Mouse (Mus musculus): Measurements from ENCODE around the gene Mob1b. TPM values are rescaled to one million over a fixed set of nuclear protein-coding genes. Genes with fewer than 3 reads are reported as not detected.

Gene Mob1b
- total and polyA plus RNA-seq, 3 experiments: 7.0 to 11.9 (median 10.5) TPM

- dilution Hi-C loops (cut with MboI; ENCODE audit: extremely low pct_ligation_motif_present, extremely low pct_unique_long_range_greater_than_20kb, low sequenced_read_pairs): no loop called here
- in situ Hi-C loops (cut with MboI; ENCODE audit: low pct_ligation_motif_present, low pct_unique_long_range_greater_than_20kb, low sequenced_read_pairs): no loop called here
Observed at GRCm38 (mm10) chr5:88684226-88684625, 36.4 kb upstream of the Mob1b start.

GRCm38 (mm10) chr5:88685306-88685705, 35.3 kb upstream of the Mob1b start:
- Histone ChIP-seq H3K4me1 (ENCODE audit: control insufficient read depth in 1 of 2, insufficient read depth in 2 of 2) (peaks cover 0 to 3% of the 10 kb centered on the region in 2 experiments; a peak in 1 of 4 replicates), H3K9ac (ENCODE audit: insufficient read depth, low read depth) (no peak overlapping the region), H3K27ac (ENCODE audit: insufficient read depth, low read depth) (no peak overlapping the region), H3K27me3 (replicated peaks) (no peaks in the 10 kb centered on the region), H3K4me3 (replicated peaks in 1 of 3; ENCODE audit: low read depth in 2 of 3, low read length in 2 of 3, poor library complexity in 1 of 3) (no peak overlapping the region), H3K79me2 (replicated peaks; ENCODE audit: control insufficient read depth, extremely low read depth, insufficient read depth, poor library complexity, severe bottlenecking) (no peaks in the 10 kb centered on the region), H3K36me3 (replicated peaks in 1 of 2; ENCODE audit: control insufficient read depth in 1 of 2, insufficient read depth in 1 of 2, low read length in 1 of 2) (no peaks in the 10 kb centered on the region), H3K9me3 (replicated peaks; ENCODE audit: low read length) (no peaks in the 10 kb centered on the region), H3K4me2 (ENCODE audit: insufficient read depth, low read depth, poor library complexity, severe bottlenecking) (no peak overlapping the region)
- in situ Hi-C loops (cut with MboI; ENCODE audit: low pct_ligation_motif_present, low pct_unique_long_range_greater_than_20kb, low sequenced_read_pairs) (no loop called here), dilution Hi-C loops (cut with MboI; ENCODE audit: extremely low pct_ligation_motif_present, extremely low pct_unique_long_range_greater_than_20kb, low sequenced_read_pairs) (no loop called here)
- no peak for DNase-seq (ENCODE audit: extremely low read depth)
- TF ChIP-seq RCOR1 (conservative IDR thresholded peaks at IDR 0.05; ENCODE audit: low read depth, low read length): no peak
- no peak for TF ChIP-seq KAT2A (IDR thresholded peaks at IDR 0.05; ENCODE audit: insufficient replicate concordance, low read length)
- no peak for TF ChIP-seq NELFE (IDR thresholded peaks at IDR 0.05; ENCODE audit: low read depth, low read length)
- no peak for TF ChIP-seq JUN (IDR thresholded peaks at IDR 0.05; ENCODE audit: insufficient read depth, low read depth, low read length)
- TF ChIP-seq TCF12 (IDR thresholded peaks at IDR 0.05; ENCODE audit: low read depth, low read length): no peak
- TF ChIP-seq CHD1 (IDR thresholded peaks at IDR 0.05; ENCODE audit: low read depth, low read length): no peak
- no peak for TF ChIP-seq POLR2AphosphoS2 (IDR thresholded peaks at IDR 0.05; ENCODE audit: low read depth, low read length)
- no peak for TF ChIP-seq NRF1 (IDR thresholded peaks at IDR 0.05; ENCODE audit: low read depth, low read length)
- no peak for TF ChIP-seq MAZ (IDR thresholded peaks at IDR 0.05; ENCODE audit: low read depth, low read length)
- no peak for TF ChIP-seq EP300 (IDR thresholded peaks at IDR 0.05; ENCODE audit: low read length)
- no peak for TF ChIP-seq MXI1 (IDR thresholded peaks at IDR 0.05; ENCODE audit: low read depth, low read length)
- no peak for TF ChIP-seq CTCF (conservative IDR thresholded peaks at IDR 0.05 in 1 of 2, IDR thresholded peaks at IDR 0.05 in 1 of 2; ENCODE audit: low read depth in 2 of 2, low read length in 2 of 2)
- no peak for TF ChIP-seq JUND (conservative IDR thresholded peaks at IDR 0.05; ENCODE audit: low read depth, low read length)
- TF ChIP-seq ZC3H11A (IDR thresholded peaks at IDR 0.05; ENCODE audit: low read depth, low read length): no peak
- TF ChIP-seq CHD2 (IDR thresholded peaks at IDR 0.05; ENCODE audit: low read length): no peak

More at GRCm38 (mm10) chr5:88684226-88684625, 36.4 kb upstream of the Mob1b start:
- Histone ChIP-seq H3K36me3 (replicated peaks in 1 of 2; ENCODE audit: control insufficient read depth in 1 of 2, insufficient read depth in 1 of 2, low read length in 1 of 2) (no peaks in the 10 kb centered on the region), H3K27me3 (replicated peaks) (no peaks in the 10 kb centered on the region), H3K4me1 (ENCODE audit: control insufficient read depth in 1 of 2, insufficient read depth in 2 of 2) (peaks cover 0 to 3% of the 10 kb centered on the region in 2 experiments; a peak in 1 of 4 replicates), H3K4me3 (replicated peaks in 1 of 3; ENCODE audit: low read depth in 2 of 3, low read length in 2 of 3, poor library complexity in 1 of 3) (no peak overlapping the region), H3K9ac (ENCODE audit: insufficient read depth, low read depth) (no peak overlapping the region), H3K4me2 (ENCODE audit: insufficient read depth, low read depth, poor library complexity, severe bottlenecking) (no peak overlapping the region), H3K27ac (ENCODE audit: insufficient read depth, low read depth) (no peak overlapping the region), H3K79me2 (replicated peaks; ENCODE audit: control insufficient read depth, extremely low read depth, insufficient read depth, poor library complexity, severe bottlenecking) (no peaks in the 10 kb centered on the region), H3K9me3 (replicated peaks; ENCODE audit: low read length) (no peaks in the 10 kb centered on the region)
- no peak for DNase-seq (ENCODE audit: extremely low read depth)
- TF ChIP-seq NELFE (IDR thresholded peaks at IDR 0.05; ENCODE audit: low read depth, low read length) (no peak), CHD2 (IDR thresholded peaks at IDR 0.05; ENCODE audit: low read length) (no peak), USF1 (IDR thresholded peaks at IDR 0.05; ENCODE audit: low read depth, low read length) (no peak), MAX (IDR thresholded peaks at IDR 0.05; ENCODE audit: low read length) (no peak), IRF4 (IDR thresholded peaks at IDR 0.05; ENCODE audit: low read depth, low read length) (no peak), ZC3H11A (IDR thresholded peaks at IDR 0.05; ENCODE audit: low read depth, low read length) (no peak), RCOR1 (conservative IDR thresholded peaks at IDR 0.05; ENCODE audit: low read depth, low read length) (no peak), ZNF384 (IDR thresholded peaks at IDR 0.05; ENCODE audit: low read depth, low read length) (no peak), POLR2A (IDR thresholded peaks at IDR 0.05; ENCODE audit: low read depth, low read length) (no peak), KAT2A (IDR thresholded peaks at IDR 0.05; ENCODE audit: insufficient replicate concordance, low read length) (no peak)

Data from CH12.LX (cell line).